Mouse (Mus musculus): Measurements from ENCODE around the gene Sf3b4.
"Not testable (repeated sequence)": the region's sequence is repeated elsewhere in the genome, so short reads cannot be mapped to it uniquely, and the experiment has no call there.

Sf3b4 gene

DNA sequence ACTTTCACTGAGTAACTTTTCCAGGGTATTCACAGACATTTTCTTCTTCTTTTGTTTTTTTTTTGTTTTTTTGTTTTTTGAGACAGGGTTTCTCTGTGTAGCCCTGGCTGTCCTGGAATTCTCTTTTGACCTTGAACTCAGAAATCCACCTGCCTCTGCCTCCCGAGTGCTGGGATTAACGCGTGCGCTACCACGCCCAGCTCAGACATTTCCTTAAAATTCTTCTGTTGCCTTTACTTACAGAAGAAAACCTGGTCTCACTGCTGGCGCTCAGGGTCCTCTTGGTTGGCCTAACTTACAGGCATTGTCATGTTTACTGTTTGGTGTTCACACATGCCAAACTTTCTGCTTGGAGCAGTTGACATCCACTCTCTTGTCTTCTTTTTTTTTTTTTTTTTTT is 3.1 kb downstream of the Sf3b4 start:
- DNase-seq, result no peak

DNA sequence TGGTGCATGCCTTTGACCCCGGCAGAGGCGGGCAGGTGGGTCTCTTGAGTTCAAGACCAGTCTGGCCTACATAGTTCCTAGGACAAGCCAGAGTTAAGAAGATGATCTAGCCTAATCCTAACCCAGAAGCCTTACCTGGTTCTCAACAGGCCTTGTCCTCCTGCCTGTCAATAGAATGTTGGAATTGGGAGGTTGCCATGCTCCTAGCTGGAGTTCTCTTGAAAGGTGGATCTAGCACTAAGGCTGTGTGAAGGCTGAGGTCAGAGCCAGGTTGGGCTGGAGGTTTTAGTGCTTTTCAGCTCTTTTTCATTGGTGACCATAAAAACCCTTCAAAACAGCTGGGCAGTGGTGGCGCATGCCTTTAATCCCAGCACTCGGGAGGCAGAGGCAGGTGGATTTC is 6.3 kb downstream of the Sf3b4 start:
- DNase-seq, result no peak

DNA sequence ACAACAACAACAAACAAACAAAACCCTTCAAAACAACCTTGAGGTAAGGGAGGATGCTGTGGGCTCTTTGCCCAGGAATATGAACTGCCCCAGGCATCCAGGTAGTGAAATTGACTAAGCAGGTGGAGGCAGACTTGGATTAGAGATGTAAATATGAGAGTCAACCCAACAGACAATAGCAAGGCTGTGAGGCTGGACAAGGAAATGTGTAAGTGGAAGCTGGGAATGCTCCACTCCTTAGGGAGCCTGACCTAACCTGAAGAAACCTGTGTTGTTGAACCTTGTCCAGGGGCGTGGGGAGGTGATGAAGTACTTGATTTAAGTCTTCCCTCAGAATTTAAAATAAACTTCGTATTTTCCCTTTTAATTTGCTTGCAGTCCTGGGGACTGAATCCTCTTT is 6.8 kb downstream of the Sf3b4 start:
- no peak for DNase-seq

DNA sequence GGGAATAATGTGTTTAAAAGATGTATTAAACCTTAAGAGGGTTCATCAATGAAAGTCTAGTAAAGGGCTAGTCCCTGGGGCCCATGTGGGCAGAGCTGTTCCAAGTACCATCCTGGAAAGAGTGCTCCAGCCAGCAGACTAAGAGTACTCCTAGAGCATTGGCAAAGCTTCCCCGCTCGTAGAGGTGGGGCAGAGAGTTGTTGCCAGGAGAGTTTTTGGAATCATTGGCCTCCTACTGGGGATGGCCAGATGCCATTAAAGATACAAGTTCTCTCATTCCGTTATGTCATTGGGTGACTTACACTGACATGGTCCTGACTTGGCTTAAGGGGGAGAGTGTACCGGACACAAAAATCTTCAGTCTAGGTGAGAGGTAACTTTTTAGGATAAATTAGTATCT is 7.4 kb downstream of the Sf3b4 start:
- no peak for DNase-seq

DNA sequence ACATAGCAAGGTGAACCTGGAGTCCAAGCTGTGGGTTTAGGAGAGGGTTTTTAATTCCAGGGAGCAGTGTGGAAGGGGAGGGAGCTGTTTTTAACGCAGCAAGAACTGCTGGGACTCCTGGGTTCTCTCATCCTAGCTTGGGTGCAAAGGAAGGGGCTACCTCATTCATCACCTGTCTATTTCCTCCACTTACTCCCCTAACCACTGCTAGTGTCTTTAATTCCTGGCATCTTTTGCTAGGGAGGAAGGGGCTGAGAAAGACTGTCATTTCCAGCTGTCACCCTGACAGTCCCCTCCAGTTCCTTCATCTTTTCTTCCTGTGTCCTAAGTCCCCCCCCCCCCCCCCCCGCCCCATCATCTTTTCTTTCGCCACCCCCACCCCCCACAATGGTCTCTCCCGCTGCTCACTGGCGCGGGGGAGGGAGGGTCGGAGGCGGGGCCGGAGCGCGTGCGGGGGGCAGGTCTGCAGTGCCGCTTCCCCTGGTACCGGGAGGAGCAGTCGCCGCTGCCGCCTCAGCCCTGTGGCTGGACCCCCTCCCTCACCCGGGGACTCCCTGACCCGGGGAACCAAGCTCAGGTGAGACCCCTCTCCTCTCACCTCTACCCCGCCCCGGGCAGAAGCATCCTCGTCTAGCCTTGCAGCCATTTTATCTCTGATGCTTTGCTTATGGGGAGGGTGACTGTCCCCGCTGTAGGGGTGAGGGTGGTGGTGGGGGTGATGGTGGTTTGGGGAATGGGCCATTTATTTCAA is 8.8 kb downstream of the Sf3b4 start, which contains the start of gene Sv2a:
Sv2a (plus strand) TSS at position 425 of the 751 bp plus-strand sequence.
- no peak for DNase-seq

DNA sequence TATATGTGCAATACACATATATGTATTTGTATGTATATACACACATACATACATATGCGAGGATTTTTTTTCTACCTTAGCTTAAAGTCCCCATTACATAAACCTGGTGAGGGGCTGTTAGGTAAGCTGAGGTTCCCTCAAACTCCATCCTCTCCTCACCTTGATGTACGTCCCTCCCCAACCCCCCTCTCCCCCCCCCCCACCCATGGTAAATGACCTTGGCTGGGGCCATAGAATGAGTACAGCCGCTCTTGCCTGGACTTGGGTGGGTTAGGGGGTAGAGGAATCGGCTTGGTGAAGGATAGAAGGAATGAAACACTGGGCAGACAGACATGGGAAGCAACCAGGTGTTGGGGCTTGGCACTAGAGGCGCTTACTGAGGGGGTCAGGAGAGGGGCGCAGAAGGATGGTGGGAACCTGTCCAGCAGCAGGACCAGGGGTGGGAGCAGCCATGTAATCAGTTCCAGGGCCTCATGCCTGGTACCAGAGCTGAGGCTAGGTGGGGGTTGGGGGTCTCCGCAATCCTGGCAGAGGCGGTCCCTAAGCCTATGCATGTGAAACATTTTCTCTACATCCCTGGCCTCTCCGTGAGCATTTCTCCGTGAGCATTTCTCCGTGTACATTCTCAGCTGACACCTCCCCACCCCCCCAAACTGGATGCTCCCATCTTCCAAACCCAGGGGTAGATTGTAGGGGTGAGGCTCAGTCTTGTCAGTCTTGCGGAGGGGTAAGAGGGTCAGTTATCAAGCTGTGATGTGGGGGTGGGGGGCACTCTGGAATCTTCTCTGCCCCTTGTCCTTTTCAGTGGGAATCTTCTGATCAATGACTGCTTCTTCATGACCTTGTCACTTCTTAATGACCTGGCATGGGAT is 9.6 kb downstream of the Sf3b4 start:
- no peak for DNase-seq

DNA sequence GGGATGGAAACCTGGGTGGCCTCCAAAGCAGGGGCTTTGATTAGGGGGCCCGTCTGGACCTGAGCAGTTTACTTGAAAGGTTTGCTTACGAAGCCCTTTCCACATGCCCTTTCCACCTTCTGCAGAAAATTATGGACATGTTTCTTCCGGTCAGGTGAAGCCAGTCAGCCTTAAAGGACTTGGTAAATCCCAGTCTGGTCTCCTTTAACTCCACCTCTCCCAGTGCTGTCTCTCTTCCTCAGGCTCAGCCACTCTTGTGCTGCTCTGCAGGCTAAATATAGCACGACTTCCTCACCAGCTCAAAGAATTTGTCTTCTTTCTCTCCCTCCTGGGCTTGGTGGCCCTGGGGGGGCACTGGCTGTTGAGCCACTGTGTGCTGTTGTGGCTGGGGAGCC is 10.2 kb downstream of the Sf3b4 start:
- no peak for DNase-seq

DNA sequence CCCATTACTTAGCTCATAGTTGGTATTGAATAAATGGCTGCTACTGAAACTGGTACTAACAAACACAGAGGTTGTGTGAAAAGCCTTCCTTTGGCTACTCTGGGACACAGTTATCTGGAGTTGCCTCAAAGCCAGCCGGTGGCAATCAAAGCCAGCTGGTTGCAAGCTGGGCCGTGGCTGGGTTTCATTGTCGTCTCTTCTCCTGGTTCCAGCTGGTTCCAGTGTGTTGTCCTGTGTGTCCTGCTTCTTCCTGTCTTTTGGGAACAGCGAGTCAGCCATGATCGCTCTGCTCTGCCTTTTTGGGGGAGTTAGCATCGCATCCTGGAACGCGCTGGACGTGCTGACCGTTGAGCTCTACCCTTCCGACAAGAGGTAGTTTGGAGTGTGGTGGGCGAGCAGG is 20.8 kb downstream of the Sf3b4 start:
- no peak for DNase-seq

DNA sequence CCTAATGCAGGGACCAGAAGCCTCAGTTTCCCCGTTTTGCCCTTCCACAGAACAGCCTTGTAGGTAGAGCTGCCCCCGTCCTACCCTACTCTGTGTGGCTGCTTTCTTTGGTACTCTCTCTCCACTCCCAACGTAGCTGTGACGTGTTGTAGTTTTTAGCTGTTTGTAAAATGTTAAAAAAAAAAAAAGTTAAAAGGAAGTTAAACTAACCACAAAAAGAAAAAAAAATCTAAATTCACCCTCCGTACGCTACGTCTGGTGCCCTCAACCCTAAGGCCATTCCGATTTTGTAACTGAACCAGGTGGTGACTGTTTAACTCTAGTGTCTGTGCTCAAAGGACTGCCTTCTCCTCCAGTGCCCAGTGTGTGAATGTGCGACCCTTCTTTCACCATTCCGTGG is 22.8 kb downstream of the Sf3b4 start:
- DNase-seq, result no peak

DNA sequence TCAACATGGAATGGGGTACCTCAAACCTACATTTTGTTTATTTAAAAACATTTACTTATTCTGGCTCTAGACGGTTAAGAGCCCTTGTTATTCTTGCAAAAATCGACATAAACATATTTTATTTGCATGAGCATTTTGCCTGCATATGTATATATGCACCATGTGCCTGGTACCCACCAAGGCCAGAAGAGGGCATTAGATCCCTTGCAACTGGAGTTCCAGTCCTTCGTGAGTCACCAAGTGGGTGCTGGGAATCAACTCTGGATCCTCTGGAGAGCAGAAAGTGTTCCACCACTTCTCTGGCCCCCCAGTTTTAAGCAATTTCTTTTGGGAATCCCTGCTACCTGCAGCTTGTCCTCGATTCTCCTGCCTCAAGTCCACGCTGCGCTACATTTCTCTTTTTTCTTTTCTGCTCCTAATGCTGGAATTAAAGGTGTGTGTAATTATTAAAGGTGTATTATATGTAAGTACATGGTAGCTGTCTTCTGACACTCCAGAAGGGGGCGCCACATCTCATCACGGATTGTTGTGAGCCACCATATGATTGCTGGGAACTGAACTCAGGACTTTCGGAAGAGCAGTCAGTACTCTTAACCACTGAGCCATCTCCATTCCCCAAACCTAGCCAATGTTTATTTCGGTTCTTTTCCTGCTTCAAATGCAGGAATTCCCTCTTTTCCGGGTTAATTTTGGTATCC is 23.6 kb downstream of the Sf3b4 start:
- no peak for DNase-seq

DNA sequence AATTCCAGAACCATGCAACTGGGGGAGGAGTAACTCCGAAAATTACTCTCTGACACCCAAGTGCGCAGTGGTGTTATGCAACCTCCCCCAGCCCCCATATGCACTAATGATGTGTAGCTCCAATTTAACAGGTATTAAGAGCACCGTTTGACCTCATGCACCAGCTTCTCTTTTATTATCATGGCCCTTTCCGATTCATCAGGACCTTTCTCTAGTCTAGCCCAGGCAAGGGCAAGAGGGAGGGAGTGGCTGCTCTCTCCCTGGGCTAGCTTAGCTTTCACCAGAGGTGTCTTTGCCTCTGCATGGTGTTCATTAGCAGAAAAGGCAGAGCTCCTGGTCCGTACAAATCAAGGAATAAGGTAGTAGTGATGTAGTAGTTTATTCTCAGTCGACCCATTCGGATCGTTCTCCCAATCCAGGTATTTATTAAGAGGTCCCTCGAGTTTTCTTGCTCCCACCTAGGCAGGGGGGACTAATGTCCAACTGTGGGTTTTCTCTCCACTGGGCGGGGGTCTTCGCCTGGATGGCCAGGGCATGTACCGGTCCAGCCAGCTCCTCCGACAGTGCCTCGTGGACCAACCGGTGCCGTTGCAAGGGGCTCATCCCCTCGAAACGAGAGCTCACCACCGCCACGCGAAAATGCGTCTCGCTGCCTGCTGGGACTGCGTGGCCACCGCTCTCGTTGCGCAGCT is 24.5 kb downstream of the Sf3b4 start:
- DNase-seq, result no peak

DNA sequence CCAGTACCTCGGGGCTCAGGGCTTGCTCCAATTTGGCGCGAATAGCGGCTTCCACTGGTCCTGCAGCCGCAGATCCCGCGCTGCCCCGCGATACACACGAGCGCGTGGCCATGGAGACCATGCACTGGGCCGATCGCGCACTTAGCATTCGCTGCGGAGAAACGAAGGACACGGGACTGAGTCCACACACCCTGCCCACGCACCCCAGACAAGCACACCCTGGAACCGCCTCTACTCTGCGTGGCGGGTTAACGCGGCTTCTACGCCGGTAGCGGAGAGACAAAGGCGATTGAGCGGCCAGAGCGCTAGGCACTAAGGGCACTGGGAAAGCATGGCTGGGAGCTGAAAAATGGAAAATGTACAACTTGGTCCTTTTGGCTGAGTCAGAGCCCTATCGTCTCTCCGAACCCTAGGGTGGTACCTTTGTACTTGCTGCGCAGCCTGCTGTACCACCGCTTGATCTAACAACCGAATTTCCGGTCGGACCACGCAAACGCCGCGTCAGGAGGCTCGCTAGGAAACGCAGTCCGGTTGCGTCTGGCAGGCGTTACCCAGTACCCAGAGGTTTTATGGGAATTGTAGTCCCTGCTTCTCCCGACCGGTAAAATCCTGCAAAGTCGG is 25.1 kb downstream of the Sf3b4 start:
- DNase-seq, result peak; percentile 89

DNA sequence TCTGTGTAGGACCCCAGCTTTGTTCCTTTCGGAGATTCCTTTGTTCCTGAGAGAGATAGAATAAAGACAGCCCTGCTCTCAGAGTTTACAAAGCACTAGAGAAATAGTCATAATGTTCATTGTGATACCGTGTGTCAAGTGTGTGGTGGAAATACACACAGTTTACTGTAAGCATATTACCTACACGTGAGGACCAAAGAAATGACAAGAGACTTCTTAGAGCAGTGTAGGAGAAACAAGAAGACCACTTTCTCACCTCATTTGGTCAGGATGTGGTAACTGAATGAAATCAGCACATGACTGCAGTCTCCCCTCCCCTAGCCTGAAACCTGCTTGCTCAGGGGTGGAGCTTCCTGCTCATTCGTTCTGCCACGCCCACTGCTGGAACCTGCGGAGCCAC is 26.0 kb downstream of the Sf3b4 start:
- DNase-seq, result peak; percentile 46

DNA sequence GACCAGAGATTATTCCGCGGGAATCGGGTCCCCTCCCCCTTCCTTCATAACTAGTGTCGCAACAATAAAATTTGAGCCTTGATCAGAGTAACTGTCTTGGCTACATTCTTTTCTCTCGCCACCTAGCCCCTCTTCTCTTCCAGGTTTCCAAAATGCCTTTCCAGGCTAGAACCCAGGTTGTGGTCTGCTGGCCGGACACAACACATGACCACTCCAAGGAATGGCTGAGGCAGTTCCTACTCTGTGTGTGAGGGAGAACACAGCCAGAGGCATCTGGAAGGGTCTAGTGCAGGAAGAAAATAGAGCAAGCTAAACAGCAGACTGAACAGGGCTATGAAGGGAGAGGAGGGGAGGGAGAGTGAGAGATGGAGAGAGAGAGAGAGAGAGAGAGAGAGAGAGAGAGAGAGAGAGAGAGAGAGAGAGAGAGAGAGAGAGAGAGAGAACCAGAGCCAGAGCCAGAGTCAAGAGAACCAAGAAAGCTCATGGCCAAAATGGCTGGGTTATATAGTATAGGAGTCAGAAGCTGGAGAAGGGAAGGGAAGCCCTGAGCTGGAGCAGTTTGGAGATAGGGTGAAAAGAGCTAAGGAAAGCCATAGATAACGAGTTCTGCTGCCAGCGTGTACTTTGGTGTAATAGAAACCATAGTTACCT is 26.6 kb downstream of the Sf3b4 start:
- DNase-seq, result not testable (repeated sequence)

DNA sequence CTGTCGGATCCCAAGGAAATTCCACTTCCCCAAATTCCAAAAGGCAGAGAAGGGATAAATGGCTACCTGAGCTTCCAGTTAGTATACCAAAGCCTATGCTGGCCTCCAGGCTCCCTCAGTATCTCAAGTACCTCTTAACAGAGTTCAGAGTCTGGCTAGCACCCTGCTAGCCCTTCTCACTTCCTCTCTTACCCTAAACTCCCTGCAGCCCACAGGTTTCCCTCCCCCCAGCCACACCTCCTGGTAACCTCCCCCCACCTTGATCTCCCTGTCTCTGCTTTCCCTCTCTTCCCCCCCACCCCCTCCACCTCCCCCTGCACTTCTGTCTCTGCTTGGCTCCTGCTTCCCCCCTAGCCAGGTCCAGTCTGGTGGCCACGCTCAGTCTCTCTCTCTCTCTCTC is 27.6 kb downstream of the Sf3b4 start:
- DNase-seq, result no peak

DNA sequence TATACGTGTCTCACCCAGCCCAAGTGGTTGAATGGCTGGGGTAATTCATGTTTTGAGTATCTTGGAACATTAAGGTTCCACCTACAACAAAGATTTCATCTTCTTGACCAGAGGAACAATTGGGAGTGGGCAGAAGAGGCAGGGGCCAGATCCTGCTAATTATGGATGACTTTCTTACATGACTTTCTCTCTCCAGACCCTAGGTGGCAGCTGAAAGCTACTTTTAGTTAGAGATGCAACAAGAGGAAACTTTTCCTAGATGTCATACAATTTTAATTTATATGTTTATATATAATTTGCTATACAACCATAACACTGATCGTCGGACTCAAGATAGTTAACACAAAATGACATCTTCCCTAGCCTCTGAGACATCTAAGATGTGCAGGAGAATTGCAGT is 35.7 kb downstream of the Sf3b4 start:
- no peak for DNase-seq

DNA sequence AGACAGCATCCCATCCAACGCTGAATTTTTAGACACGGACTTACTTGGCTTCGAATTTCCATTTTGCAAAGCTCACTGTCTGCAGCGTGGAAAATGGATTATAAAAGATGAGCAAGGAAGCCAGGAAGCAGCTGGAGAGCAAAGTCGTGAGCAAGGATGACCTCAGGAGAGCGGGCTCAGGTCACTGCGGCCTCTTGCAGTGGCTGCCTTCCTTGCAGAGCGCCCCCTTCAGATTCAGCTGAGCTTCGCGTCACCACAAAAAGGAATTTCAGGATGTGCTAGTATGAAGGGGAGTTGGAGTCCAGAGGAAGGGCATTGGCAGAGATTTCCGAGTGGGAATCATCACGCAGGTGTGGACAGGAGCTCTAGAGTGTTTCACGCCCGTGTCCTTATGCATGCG is 37.1 kb downstream of the Sf3b4 start:
- DNase-seq, result no peak

DNA sequence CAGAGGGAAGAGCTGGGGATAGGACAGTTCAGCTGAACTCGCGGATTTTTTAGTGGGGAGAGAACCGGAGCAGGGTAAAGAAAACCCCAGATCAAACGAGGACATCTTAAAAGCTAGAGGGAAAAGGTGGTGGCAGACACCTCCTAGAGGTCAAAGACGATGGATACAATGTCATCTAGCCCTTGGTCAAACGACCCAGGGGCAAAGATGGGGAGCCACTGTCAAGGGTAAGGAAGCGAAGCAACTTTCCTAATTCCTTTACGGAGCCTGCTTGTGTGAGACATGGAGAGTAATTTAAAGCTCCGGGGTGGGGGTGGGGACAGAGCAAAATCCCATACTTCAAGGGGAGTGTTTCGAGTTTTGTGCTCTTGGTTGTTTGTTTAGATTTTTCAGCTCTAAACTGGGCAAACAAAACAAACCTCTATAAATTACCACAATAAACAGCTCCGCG is 47.1 kb downstream of the Sf3b4 start:
- peak; percentile 37 for DNase-seq

DNA sequence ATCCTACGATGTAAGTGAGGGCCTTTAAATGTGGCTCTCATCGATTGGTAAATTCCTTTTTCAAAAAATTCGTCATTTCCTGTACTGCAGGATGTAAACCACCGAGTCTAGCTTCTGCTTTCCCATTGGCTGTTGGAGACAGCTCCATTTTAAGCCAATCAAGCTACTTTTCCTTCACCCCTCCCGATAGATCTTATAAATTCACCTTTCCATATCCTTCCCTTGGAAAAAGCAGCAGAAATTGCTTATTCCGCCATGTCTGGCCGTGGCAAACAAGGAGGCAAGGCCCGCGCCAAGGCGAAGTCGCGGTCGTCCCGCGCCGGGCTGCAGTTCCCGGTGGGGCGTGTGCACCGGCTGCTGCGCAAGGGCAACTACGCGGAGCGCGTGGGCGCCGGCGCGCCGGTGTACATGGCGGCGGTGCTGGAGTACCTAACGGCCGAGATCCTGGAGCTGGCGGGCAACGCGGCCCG is 47.6 kb downstream of the Sf3b4 start, which contains the start of the genes Bola1 and Hist2h2ab:
Bola1 (minus strand) TSS at position 49 of the 470 bp plus-strand sequence.
Hist2h2ab (plus strand) TSS at position 205 of the 470 bp plus-strand sequence.
- DNase-seq, result peak; percentile 83

DNA sequence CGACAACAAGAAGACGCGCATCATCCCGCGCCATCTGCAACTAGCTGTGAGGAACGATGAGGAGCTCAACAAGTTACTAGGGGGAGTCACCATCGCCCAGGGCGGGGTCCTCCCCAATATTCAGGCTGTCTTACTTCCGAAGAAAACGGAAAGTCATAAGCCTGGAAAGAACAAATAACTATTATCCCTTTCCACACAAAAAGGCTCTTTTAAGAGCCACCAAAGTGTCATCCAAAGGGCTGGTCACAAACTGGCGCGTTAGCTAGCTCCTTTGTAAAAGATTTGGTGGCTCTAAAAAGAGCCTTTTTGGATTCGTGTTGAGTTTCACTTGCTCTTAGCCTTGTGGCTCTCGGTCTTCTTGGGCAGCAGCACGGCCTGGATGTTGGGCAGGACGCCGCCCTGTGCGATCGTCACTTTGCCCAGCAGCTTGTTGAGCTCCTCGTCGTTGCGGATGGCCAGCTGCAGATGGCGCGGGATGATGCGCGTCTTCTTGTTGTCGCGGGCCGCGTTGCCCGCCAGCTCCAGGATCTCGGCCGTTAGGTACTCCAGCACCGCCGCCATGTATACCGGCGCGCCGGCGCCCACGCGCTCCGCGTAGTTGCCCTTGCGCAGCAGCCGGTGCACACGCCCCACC is 48.1 kb downstream of the Sf3b4 start:
- DNase-seq, result not testable (repeated sequence)
